In the genomic region with DNA sequence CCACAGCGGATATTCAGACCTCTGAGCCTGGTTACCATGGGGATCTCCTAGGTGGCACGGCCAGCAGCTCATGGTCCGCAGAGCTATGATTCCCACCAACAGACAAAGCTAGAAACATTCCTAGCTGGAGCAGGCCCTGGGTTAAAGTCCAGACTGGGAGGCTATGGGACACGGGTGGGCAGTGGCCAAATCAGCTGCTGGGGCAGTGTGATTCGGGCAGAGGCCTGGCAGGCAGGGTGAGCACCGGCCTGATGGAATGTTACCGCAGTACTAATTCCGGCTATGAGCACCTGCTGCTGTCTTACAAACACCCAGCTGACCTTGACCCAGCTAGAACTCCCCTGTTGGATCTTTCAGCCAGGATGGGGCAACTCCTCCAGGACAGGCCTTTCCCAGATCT, we compare ENCODE assay signal across 1 mouse cellular context.
A peak's percentile ranks its signal among the peaks of the same experiment; 100 is the strongest.
TF ChIP-seq lines count a peak whose summit lies in the region.

No protein-coding gene starts in this region.

TF ChIP-seq in myocyte, 11 proteins besides CTCF, POLR2A, EP300 and RAD21:
- TF ChIP-seq SRF (IDR thresholded peaks at IDR 0.05; ENCODE audit: control insufficient read depth, insufficient read length, low read depth) (no peak), TCF3 (IDR thresholded peaks at IDR 0.05; ENCODE audit: insufficient read length, low read depth) (no peak), REST (IDR thresholded peaks at IDR 0.05; ENCODE audit: insufficient read depth, insufficient read length) (no peak), TCF12 (IDR thresholded peaks at IDR 0.05; ENCODE audit: insufficient read depth, poor library complexity, severe bottlenecking) (no peak), MYOG (IDR thresholded peaks at IDR 0.05; ENCODE audit: control insufficient read depth in 1 of 3, insufficient read depth in 1 of 3, insufficient read length in 2 of 3, low read depth in 2 of 3) (peak in 1 of 3 experiments; percentile 60), USF1 (IDR thresholded peaks at IDR 0.05; ENCODE audit: low read depth) (no peak), POLR2AphosphoS2 (IDR thresholded peaks at IDR 0.05; ENCODE audit: insufficient read length, low read depth) (no peak), E2F4 (IDR thresholded peaks at IDR 0.05; ENCODE audit: insufficient read depth) (no peak), MAX (IDR thresholded peaks at IDR 0.05; ENCODE audit: low read depth) (no peak), MYOD1 (IDR thresholded peaks at IDR 0.05; ENCODE audit: control insufficient read depth in 1 of 3, insufficient read length in 2 of 3, low read depth in 2 of 3) (peak; percentile 10 to 87 (median 79)), CEBPB (IDR thresholded peaks at IDR 0.05; ENCODE audit: insufficient read depth, poor library complexity, severe bottlenecking) (no peak)
